Mouse (Mus musculus): ENCODE results near the gene Nos3. TPM values are rescaled to one million over a fixed set of nuclear protein-coding genes. Genes with fewer than 3 reads are reported as not detected.

Nos3 gene
- polyA plus RNA-seq, 2 experiments = 1.3 to 1.5 TPM

GRCm38 (mm10) chr5:24364061-24364460 is 549 bp upstream of the Nos3 start:
- Histone ChIP-seq H3K4me2 (ENCODE audit: low read depth) (no peak overlapping the region), H3K27me3 (ENCODE audit: control insufficient read depth, insufficient read depth, low read length) (no peaks in the 10 kb centered on the region; the same call in 1 of the 2 replicates), H3K9me3 (ENCODE audit: control insufficient read depth, low read length) (no peaks in the 10 kb centered on the region), H3K36me3 (replicated peaks; ENCODE audit: control insufficient read depth, insufficient read depth, low read depth) (no peaks in the 10 kb centered on the region), H3K4me1 (replicated peaks; ENCODE audit: control insufficient read depth in 2 of 2, insufficient read depth in 2 of 2, low read length in 1 of 2) (no peaks in the 10 kb centered on the region), H3K9ac (replicated peaks) (no peak overlapping the region), H3K27ac (no peak overlapping the region), H3K4me3 (ENCODE audit: insufficient read depth in 1 of 2, low read depth in 2 of 2, low read length in 2 of 2) (no peak overlapping the region)
- ATAC-seq (ENCODE audit: insufficient read depth) = no peak
- TF ChIP-seq EP300 (IDR thresholded peaks at IDR 0.05; ENCODE audit: low read depth) = no peak
- 33% methylated on average over 3 of the region's 3 CpGs for WGBS (ENCODE audit: insufficient replicate concordance)
- DNase-seq (ENCODE audit: low read depth in 3 of 3, low spot score in 3 of 3) = no peak

GRCm38 (mm10) chr5:24364963-24365362 is 353 bp downstream of the Nos3 start:
- Histone ChIP-seq H3K4me1 (replicated peaks; ENCODE audit: control insufficient read depth in 2 of 2, insufficient read depth in 2 of 2, low read length in 1 of 2) (no peaks in the 10 kb centered on the region), H3K27ac (no peak overlapping the region), H3K36me3 (replicated peaks; ENCODE audit: control insufficient read depth, insufficient read depth, low read depth) (no peaks in the 10 kb centered on the region), H3K27me3 (ENCODE audit: control insufficient read depth, insufficient read depth, low read length) (no peaks in the 10 kb centered on the region; the same call in 1 of the 2 replicates), H3K9ac (replicated peaks) (no peak overlapping the region), H3K4me3 (ENCODE audit: insufficient read depth in 1 of 2, low read depth in 2 of 2, low read length in 2 of 2) (no peak overlapping the region), H3K9me3 (ENCODE audit: control insufficient read depth, low read length) (no peaks in the 10 kb centered on the region), H3K4me2 (ENCODE audit: low read depth) (no peak overlapping the region)
- WGBS (ENCODE audit: insufficient replicate concordance) = 48% methylated on average over 10 of the region's 10 CpGs
- TF ChIP-seq CTCF (IDR thresholded peaks at IDR 0.05; ENCODE audit: low read depth) (no peak), EP300 (IDR thresholded peaks at IDR 0.05; ENCODE audit: low read depth) (no peak)
- DNase-seq (ENCODE audit: low read depth in 3 of 3, low spot score in 3 of 3) = no peak
- ATAC-seq (ENCODE audit: insufficient read depth) = no peak

DNA sequence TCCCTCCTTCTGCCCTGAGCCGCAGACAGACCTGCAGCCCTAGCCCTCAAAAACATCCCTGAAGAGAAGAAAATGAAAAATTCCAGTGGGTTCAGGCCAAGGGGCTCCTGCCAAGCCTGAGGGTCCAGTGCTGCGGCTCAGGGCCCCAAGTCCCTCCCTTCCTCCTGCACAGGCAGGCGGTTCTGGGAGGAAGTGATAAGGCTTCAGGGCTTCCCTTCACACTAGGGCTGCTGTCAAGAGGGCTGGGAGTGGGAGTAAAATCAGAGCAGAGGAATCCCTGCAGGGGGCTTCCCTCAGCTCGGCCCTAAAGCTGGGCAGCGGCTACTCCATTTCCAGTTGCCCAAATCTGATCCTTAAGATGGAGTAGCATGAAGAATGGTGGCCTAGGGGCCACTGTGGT is 918 bp downstream of the Nos3 start:
- H3K9me3 ChIP-seq (ENCODE audit: control insufficient read depth, low read length) = no peaks in the 10 kb centered on the region
- H3K4me1 ChIP-seq (replicated peaks; ENCODE audit: control insufficient read depth in 2 of 2, insufficient read depth in 2 of 2, low read length in 1 of 2) = no peaks in the 10 kb centered on the region
- H3K4me2 ChIP-seq (ENCODE audit: low read depth) = no peak overlapping the region
- DNase-seq (ENCODE audit: low read depth in 3 of 3, low spot score in 3 of 3) (no peak), ATAC-seq (ENCODE audit: insufficient read depth) (no peak)
- no peak overlapping the region for H3K4me3 ChIP-seq (ENCODE audit: insufficient read depth in 1 of 2, low read depth in 2 of 2, low read length in 2 of 2)
- WGBS (ENCODE audit: insufficient replicate concordance) = 5% methylated on average over 5 of the region's 5 CpGs
- H3K36me3 ChIP-seq (replicated peaks; ENCODE audit: control insufficient read depth, insufficient read depth, low read depth) = no peaks in the 10 kb centered on the region
- no peak overlapping the region for H3K9ac ChIP-seq (replicated peaks)
- H3K27me3 ChIP-seq (ENCODE audit: control insufficient read depth, insufficient read depth, low read length) = no peaks in the 10 kb centered on the region; the same call in 1 of the 2 replicates
- TF ChIP-seq CTCF (IDR thresholded peaks at IDR 0.05; ENCODE audit: low read depth) (no peak), EP300 (IDR thresholded peaks at IDR 0.05; ENCODE audit: low read depth) (no peak)
- H3K27ac ChIP-seq = no peak overlapping the region

- Histone ChIP-seq H3K4me1 (replicated peaks; ENCODE audit: control insufficient read depth in 2 of 2, insufficient read depth in 2 of 2, low read length in 1 of 2) (no peaks in the 10 kb centered on the region), H3K9me3 (ENCODE audit: control insufficient read depth, low read length) (no peaks in the 10 kb centered on the region), H3K27ac (no peak overlapping the region), H3K9ac (replicated peaks) (no peak overlapping the region), H3K4me3 (ENCODE audit: insufficient read depth in 1 of 2, low read depth in 2 of 2, low read length in 2 of 2) (no peak overlapping the region), H3K27me3 (ENCODE audit: control insufficient read depth, insufficient read depth, low read length) (no peaks in the 10 kb centered on the region; the same call in 1 of the 2 replicates), H3K4me2 (ENCODE audit: low read depth) (no peak overlapping the region), H3K36me3 (replicated peaks; ENCODE audit: control insufficient read depth, insufficient read depth, low read depth) (no peaks in the 10 kb centered on the region)
- ATAC-seq (ENCODE audit: insufficient read depth) = no peak
- no peak for TF ChIP-seq EP300 (IDR thresholded peaks at IDR 0.05; ENCODE audit: low read depth)
- TF ChIP-seq CTCF (IDR thresholded peaks at IDR 0.05; ENCODE audit: low read depth) = no peak
- 45% methylated on average over 9 of the region's 9 CpGs for WGBS (ENCODE audit: insufficient replicate concordance)
- no peak for DNase-seq (ENCODE audit: low read depth in 3 of 3, low spot score in 3 of 3)
Measured at GRCm38 (mm10) chr5:24366426-24366825, 1.8 kb downstream of the Nos3 start.

DNA sequence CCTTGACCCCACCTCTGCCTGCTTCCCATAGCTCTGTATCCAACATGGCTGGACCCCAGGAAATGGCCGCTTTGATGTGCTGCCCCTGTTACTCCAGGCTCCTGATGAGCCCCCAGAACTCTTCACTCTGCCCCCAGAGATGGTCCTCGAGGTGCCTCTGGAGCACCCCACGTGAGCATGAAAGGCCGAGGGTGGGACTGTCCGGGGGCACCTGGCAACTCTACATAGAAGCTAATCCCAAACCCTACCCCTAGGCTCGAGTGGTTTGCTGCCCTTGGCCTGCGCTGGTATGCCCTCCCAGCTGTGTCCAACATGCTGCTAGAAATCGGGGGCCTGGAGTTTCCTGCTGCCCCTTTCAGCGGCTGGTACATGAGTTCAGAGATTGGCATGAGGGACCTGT is 5.2 kb downstream of the Nos3 start:
- no peaks in the 10 kb centered on the region for H3K36me3 ChIP-seq (replicated peaks; ENCODE audit: control insufficient read depth, insufficient read depth, low read depth)
- ATAC-seq (ENCODE audit: insufficient read depth) (no peak), DNase-seq (ENCODE audit: low read depth in 3 of 3, low spot score in 3 of 3) (no peak)
- no peak overlapping the region for H3K27ac ChIP-seq
- H3K9ac ChIP-seq (replicated peaks) = no peak overlapping the region
- no peaks in the 10 kb centered on the region for H3K4me1 ChIP-seq (replicated peaks; ENCODE audit: control insufficient read depth in 2 of 2, insufficient read depth in 2 of 2, low read length in 1 of 2)
- no peak overlapping the region for H3K4me2 ChIP-seq (ENCODE audit: low read depth)
- 60% methylated on average over 9 of the region's 9 CpGs for WGBS (ENCODE audit: insufficient replicate concordance)
- no peaks in the 10 kb centered on the region for H3K27me3 ChIP-seq (ENCODE audit: control insufficient read depth, insufficient read depth, low read length)
- no peaks in the 10 kb centered on the region for H3K9me3 ChIP-seq (ENCODE audit: control insufficient read depth, low read length)
- TF ChIP-seq EP300 (IDR thresholded peaks at IDR 0.05; ENCODE audit: low read depth) = no peak
- no peak for TF ChIP-seq CTCF (IDR thresholded peaks at IDR 0.05; ENCODE audit: low read depth)
- no peak overlapping the region for H3K4me3 ChIP-seq (ENCODE audit: insufficient read depth in 1 of 2, low read depth in 2 of 2, low read length in 2 of 2)
